Mouse (Mus musculus) lung, postnatal 4 days (tissue): ENCODE results near the gene Adprhl1.

Source experiments
- DNase-seq, 2 experiments: peaks; one replicate each; pipeline ENCODE4 v3.0.0; 2021

Gene Adprhl1

GRCm38 (mm10) chr8:13254019-13254418 lies at the start of gene Adprhl1:
Adprhl1 (minus strand) TSS chr8:13254162.
- DNase-seq = peak; percentile 75 to 80

- DNase-seq = no peak
These were observed 47.1 kb upstream of the Adprhl1 start for GRCm38 (mm10) chr8:13301036-13301435.

DNA sequence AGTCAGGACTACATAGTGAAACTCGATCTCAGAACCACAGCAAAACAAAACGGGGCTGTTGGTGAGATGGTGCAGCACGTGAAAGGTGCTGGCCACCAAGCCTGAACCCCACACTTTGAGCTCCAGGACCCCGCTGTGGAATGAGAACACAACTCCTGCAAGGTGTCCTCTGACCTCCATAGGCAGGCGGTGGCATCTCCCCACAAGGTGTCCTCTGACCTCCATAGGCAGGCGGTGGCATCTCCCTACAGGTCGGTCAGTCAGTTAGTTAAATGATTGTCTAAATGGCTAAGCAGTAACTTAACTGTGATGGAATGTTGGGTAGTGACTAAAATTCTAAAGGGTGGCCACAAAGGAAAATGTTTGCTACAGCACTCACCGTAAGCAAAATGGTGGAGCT lies 45.6 kb upstream of the Adprhl1 start:
- no peak for DNase-seq

- no peak for DNase-seq
These were observed 39.9 kb upstream of the Adprhl1 start for GRCm38 (mm10) chr8:13293677-13294470.

GRCm38 (mm10) chr8:13292364-13292763 lies 38.4 kb upstream of the Adprhl1 start:
- peak; percentile 79 to 85 for DNase-seq

- DNase-seq = no peak
These were observed 34.7 kb upstream of the Adprhl1 start for GRCm38 (mm10) chr8:13288646-13289045.

DNA sequence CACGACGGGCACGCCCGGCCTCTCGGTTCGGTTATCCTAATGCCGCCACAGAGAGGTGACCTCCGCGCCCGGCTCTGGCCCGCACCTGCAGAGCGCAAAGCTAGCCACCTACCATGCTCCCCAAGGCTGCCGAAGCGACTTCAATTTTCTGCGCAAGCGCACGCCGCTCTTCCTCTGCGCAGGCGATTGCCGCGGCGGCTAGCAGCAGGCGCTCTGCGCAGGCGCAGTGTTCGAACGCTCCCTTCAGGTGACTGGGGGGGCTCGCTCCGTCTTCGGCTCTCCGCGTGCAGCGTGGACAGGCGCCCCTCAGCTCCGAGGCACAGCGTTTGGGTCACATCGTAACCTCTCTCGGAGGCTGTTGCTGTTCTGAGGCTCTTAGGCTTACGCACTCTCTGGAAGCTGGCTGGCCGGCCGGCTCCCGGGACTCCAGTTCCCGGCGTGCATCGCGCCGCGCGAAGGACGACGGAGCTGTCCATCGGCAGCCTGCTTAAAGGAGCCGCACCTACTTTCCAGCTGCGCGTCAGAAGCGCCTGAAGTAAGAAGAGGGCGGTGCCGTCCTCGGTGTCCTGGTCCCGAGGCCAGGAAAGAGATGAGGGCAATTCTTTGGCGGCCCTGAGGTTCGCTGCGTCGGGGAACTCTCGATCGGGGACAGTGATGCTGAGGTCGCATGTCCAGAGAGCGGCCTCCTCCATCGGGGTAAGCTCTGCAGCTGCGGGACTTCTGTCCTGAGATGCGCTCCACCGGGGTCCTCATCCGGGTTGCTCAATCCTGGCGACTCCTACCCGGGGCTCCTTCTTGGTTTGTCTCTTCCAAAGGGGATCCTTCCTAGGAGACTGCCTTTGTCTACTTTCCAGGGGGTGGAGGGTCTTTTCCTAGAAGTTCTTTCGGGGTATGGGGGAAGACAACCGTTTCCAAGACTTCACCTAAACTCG lies 34.0 kb upstream of the Adprhl1 start, which contains the start of the genes Dcun1d2 and Tmco3:
Dcun1d2 (minus strand) TSS at position 440 of the 932 bp plus-strand sequence.
Tmco3 (plus strand) TSS at position 499 of the 932 bp plus-strand sequence.
- peak; percentile 96 for DNase-seq

DNA sequence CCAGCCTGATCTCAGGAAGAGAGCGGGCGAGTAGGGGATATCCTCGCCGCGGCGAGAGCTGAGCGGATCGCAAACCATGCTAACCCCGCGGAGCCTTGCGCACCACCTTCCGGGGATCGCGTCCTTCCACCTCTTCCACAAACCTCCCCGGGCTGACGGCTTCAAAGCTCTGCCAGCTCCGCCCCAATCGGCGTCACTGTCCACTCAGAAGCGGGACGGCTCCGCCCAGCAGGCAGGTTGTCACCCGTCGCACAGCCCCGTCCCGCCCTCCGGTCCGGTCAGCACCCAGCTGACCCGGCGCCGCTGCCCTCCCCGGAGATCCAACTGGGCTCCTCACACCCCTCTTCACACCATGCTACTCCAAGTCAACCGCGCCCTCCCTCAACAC lies 33.3 kb upstream of the Adprhl1 start:
- DNase-seq = peak; percentile 93 to 95

DNA sequence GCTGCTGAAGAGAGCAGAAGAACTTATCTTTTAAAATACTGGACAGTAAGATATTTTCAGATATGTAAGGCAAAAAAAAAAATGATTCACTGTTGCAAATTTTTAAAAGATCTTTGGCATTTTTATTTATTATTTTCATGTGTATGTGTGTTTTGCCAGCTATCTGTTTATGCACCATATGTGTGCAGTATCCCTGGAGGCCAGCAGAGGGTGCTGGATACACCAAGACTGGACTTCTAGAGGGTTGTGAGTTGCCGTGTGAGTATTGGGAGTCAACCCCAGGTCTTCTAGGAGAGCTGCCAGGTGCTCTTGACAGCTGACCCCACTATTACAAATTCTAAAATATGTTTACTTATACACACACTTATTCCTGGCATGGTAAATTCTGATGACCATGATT lies 29.2 kb upstream of the Adprhl1 start:
- no peak for DNase-seq

GRCm38 (mm10) chr8:13276941-13277447 lies 23.0 kb upstream of the Adprhl1 start:
- no peak for DNase-seq

- no peak for DNase-seq
These were observed 18.9 kb upstream of the Adprhl1 start for GRCm38 (mm10) chr8:13272834-13273233.

DNA sequence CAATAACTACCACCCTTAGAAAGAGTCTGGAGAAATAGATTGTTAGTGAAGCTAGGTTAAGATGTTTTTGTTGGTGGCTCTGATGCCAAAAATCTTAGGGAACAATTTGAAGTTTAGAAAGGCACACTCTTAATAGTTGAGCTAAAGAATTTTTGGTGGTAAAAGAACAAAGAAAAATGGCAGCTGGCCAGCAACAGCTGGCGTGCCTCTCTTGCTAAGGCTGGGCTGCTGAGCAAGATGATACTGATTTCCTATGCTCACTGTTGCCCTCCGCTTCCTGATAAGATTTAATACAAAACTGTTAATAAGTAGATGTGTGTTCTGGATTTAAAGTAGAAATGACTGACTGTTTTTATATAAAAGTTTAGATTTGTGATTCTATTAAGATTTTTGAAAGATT lies 13.6 kb upstream of the Adprhl1 start:
- peak in 1 of 2 experiments; percentile 49 for DNase-seq

DNA sequence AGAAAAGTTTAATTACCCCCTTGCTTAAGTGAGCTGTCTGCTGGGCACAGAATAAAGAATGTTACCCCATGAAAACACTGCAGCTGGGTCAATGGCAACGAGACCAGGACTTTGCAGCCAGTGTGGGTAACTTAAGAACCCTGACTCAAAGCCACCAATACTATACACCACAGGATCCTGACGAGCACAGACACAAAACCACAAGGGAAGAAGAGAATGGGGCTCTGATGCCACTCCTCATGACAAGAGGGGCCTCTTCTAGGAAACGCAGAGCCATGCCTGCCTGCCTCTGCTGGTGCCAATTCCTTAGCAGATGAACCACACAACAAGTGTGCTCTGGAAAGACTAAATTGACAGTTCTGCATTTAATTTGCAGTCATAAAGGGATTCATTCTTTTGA lies 9.4 kb upstream of the Adprhl1 start:
- DNase-seq = no peak

- DNase-seq = no peak
These were observed 549 bp downstream of the Adprhl1 start for GRCm38 (mm10) chr8:13253413-13253812.

DNA sequence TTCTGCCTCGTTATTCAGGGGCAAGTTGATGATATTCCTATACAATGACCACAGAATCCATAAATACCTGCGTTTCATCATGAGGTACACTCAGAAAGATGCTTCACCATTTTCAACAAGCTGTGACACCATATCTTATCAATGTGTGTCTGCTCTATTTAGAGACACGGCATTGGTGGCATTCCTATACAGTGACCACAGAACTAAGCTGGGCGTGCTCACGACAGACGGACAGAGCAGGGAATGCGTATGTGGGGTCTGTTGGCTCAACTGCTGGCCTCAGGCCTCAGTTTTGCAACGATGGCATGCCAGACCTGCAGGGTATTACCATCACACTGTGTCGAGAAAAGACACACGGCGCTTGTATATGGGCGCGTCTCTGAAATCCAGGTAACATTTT lies 1.1 kb downstream of the Adprhl1 start:
- DNase-seq = no peak

DNA sequence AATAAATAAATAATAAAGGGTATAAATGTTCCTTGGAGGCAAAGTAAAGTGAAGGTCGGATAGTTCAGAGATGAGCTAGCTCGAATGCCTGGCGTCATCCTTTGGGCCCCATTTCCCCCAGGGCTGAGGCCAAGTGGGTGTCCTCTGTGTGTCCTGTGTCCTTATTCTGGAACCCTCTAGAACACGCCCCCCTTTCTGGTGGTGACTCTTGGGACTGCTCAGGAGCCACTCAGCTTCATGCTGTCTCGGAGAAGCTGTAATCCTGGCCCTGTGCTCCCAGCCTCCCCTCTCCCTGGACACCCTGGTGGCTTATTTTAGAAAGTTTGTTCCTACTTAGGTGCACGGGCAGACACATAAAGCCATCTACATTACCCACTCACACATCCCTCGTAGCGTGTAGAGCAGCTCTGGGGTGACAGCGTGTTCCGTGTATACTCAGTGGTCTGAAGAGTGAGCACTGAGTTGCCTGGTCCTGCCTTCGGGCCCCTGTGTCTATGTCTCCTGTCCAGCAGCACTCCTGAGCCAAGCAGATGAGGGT lies 9.6 kb downstream of the Adprhl1 start:
- no peak for DNase-seq

DNA sequence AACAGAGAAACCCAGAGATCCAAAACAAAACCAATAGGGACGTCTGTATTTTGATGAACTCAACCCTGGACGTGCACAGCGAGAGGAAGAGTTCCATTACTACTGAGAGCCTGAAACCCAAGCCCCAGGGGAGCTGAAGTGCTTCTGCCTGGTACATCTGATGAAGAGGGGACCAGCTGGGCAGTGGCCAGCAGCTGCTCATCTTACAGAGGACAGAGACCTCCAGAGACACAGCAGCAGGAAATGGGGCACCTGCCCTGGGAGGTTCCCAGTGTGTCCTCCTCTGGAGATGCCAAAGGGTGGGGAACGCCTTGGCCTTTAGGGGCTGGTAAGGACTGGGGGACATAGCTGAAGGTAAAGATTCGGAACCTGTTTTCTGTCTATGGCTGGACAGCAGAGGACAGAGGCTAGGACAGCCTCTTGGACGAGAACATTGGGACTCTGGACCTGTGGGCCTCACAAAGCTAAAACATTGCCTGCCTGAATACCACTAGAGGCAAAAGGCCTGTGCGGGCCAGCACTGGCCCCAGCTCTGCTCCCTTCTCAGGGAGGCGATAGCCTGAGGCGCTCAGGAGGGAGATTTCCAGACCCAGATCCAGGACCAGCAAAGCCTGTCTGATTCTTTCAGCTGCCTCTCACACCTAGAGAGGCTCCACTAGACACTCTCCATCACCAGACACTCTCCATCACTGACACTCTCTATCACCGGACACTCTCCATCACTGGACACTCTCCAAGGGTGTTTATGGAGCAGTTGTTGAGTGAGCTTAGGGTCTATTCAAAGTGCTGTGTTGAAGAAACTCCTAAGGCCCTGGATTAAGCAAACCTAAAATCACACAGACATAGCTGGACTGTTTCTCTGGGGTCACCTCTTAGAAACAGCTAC lies 10.7 kb downstream of the Adprhl1 start:
- no peak for DNase-seq

GRCm38 (mm10) chr8:13240691-13241090 lies 13.3 kb downstream of the Adprhl1 start:
- DNase-seq = peak; percentile 48 to 63

DNA sequence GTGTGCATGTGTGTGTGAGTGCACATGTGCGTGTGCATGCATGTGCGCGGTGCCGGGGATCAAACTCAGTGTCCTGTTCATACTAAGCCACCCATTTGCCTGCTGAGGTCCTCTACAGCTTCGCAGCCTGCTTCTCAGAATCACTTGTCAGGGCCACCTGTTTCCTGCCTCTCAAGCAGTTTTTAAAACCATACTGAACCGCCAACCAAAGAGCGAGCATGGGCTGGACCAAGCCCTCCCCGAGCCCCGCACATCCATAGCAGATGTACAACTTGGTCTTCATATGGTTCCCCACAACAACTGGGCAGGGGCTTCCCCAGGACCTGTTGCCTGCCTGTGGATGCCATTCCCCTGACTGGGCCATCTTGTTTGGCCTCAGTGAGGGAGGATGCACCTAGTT lies 13.9 kb downstream of the Adprhl1 start:
- DNase-seq = no peak

GRCm38 (mm10) chr8:13234803-13235202 lies 19.2 kb downstream of the Adprhl1 start:
- no peak for DNase-seq

DNA sequence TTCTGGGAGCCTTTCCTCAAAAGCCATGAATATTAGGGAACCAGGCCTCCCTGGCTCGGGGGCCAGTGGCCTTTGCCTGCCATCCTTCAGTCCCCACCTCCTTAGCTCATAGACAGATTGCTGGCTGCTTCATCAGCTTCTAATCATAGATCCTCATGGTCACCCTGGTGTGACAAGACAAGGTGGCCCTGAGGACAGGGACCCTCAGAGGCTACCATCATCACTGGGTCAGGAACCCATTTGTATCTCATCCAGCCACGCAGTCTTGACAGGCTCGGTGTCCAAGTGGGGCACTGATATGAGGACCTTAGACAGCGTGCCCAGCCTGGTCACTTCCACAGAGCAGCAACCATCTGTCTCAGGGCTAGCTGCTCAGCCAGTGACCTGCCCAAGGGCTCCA lies 23.5 kb downstream of the Adprhl1 start:
- DNase-seq = no peak

DNA sequence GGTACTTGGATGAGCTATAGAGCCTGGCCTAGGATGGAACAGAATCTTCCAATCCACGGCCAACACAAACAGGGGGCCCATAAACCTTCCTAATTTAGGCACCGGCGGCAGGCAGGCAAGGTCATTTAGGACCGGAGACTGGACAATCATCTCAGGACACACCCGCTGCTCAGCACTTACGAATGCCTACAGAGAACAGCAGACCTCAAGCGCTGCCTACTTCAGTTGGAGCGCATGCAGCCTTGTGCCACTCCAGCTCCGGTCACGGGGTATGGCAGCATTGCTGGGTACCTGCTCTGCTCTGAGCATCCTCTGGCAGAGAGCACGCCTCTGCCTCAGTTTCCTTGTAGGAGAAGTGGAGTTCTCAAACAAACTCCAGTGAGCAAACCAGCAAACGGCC lies 24.2 kb downstream of the Adprhl1 start:
- no peak for DNase-seq
